Mouse (Mus musculus) cerebellum, postnatal 4 days (tissue): ENCODE measurements around the gene Nepro.

Source experiments
- DNase-seq, 2 experiments: peaks; one replicate each; pipeline ENCODE4 v3.0.0; 2022; ENCODE audit warnings: low spot score in 2 of 2, mixed read lengths in 1 of 2

Nepro gene

GRCm38 (mm10) chr16:44703458-44703857 lies 20.6 kb upstream of the Nepro start:
- no peak for DNase-seq

GRCm38 (mm10) chr16:44716305-44717140 lies 7.6 kb upstream of the Nepro start:
- DNase-seq, result no peak

GRCm38 (mm10) chr16:44717141-44717634 lies 6.9 kb upstream of the Nepro start:
- DNase-seq, result no peak

GRCm38 (mm10) chr16:44717838-44718237 lies 6.3 kb upstream of the Nepro start:
- DNase-seq, result no peak

- DNase-seq, result no peak
Observed at GRCm38 (mm10) chr16:44719349-44719748, 4.8 kb upstream of the Nepro start.

- no peak for DNase-seq
Observed at GRCm38 (mm10) chr16:44720518-44720917, 3.6 kb upstream of the Nepro start.

GRCm38 (mm10) chr16:44722666-44723065 lies 1.4 kb upstream of the Nepro start:
- DNase-seq, result no peak

- peak in 1 of 2 experiments; percentile 21 for DNase-seq
Observed at GRCm38 (mm10) chr16:44724847-44725246, 746 bp downstream of the Nepro start.

- peak in 1 of 2 experiments; percentile 69 for DNase-seq
Observed at GRCm38 (mm10) chr16:44725286-44726223, 1.5 kb downstream of the Nepro start.

GRCm38 (mm10) chr16:44727525-44727924 lies 3.4 kb downstream of the Nepro start:
- no peak for DNase-seq

- no peak for DNase-seq
Observed at GRCm38 (mm10) chr16:44734059-44734458, 10.0 kb downstream of the Nepro start.

GRCm38 (mm10) chr16:44735676-44736075 lies 11.6 kb downstream of the Nepro start:
- DNase-seq, result no peak

- no peak for DNase-seq
Observed at GRCm38 (mm10) chr16:44736118-44736517, 12.0 kb downstream of the Nepro start.

- DNase-seq, result no peak
Observed at GRCm38 (mm10) chr16:44742753-44743152, 18.7 kb downstream of the Nepro start.

- no peak for DNase-seq
Observed at GRCm38 (mm10) chr16:44745471-44745865, 21.4 kb downstream of the Nepro start.

GRCm38 (mm10) chr16:44745866-44746562 lies 21.9 kb downstream of the Nepro start, which contains the start of gene Gtpbp8:
Gene Gtpbp8 (minus strand): TSS chr16:44746363.
- peak; percentile 55 to 81 for DNase-seq

- no peak for DNase-seq
Observed at GRCm38 (mm10) chr16:44748007-44748406, 23.9 kb downstream of the Nepro start.

GRCm38 (mm10) chr16:44757700-44758099 lies 33.6 kb downstream of the Nepro start:
- DNase-seq, result no peak

GRCm38 (mm10) chr16:44761811-44762210 lies 37.7 kb downstream of the Nepro start:
- no peak for DNase-seq

GRCm38 (mm10) chr16:44765555-44766319 lies 41.6 kb downstream of the Nepro start, which contains the start of gene Cd200r1:
Gene Cd200r1 (plus strand): TSS chr16:44765736.
- no peak for DNase-seq
